Mouse (Mus musculus) limb, embryonic 14.5 days (tissue): ENCODE results near the gene Iqsec1. TPM values are rescaled to one million over a fixed set of nuclear protein-coding genes. Genes with fewer than 3 reads are reported as not detected.

Source experiments
- ATAC-seq: fragments of 200-750 bp; cut with Nextera tagmentation; 2 replicates; pipeline ENCODE4 v1.8.0; 2017; ENCODE audit warnings: low read depth, moderate number of reproducible peaks, moderate TSS enrichment; ENCODE audit not compliant: low FRiP score
- DNase-seq: peaks from one replicate; pipeline ENCODE4 v3.0.0-alpha.2; 2015; ENCODE audit warnings: low spot score
- H3K27ac ChIP-seq: fragments of 300-500 bp; sonication (generic); replicated peaks from 2 replicates; pipeline ENCODE4 v1.5.1; 2014; ENCODE audit warnings: low read depth, mild to moderate bottlenecking, low read length, moderate library complexity, mixed read lengths
- H3K27me3 ChIP-seq: fragments of 300-500 bp; sonication (generic); 2 replicates; pipeline ENCODE4 v1.6.1; 2014; ENCODE audit warnings: low read length, mixed read lengths; ENCODE audit not compliant: control insufficient read depth, insufficient read depth
- H3K36me3 ChIP-seq: fragments of 300-500 bp; sonication (generic); 2 replicates; pipeline ENCODE4 v1.6.1; 2014; ENCODE audit warnings: mild to moderate bottlenecking, low read length, moderate library complexity, mixed read lengths; ENCODE audit not compliant: control insufficient read depth, insufficient read depth
- H3K4me1 ChIP-seq: fragments of 300-500 bp; sonication (generic); 2 replicates; pipeline ENCODE4 v1.6.1; 2014; ENCODE audit warnings: antibody characterized with exemption, low read length, mixed read lengths; ENCODE audit not compliant: control insufficient read depth, insufficient read depth
- H3K4me2 ChIP-seq: fragments of 300-500 bp; sonication (generic); replicated peaks from 2 replicates; pipeline ENCODE4 v1.6.1; 2014; ENCODE audit warnings: low read depth, mild to moderate bottlenecking, low read length, moderate library complexity; ENCODE audit not compliant: severe bottlenecking
- H3K4me3 ChIP-seq: fragments of 300-500 bp; sonication (generic); replicated peaks from 2 replicates; pipeline ENCODE4 v1.5.1; 2014; ENCODE audit warnings: low read length
- H3K9ac ChIP-seq: fragments of 300-500 bp; sonication (generic); 2 replicates; pipeline ENCODE4 v1.6.1; 2014; ENCODE audit warnings: mild to moderate bottlenecking, low read depth, low read length, moderate library complexity; ENCODE audit not compliant: severe bottlenecking
- H3K9me3 ChIP-seq: fragments of 300-500 bp; sonication (generic); 2 replicates; pipeline ENCODE4 v1.6.1; 2016; ENCODE audit warnings: low read length; ENCODE audit not compliant: control insufficient read depth
- POLR2A ChIP-seq: fragments of 200-500 bp; IDR thresholded peaks from 2 replicates; pipeline ENCODE4 v1.8.0; 2012; ENCODE audit warnings: inconsistent platforms, mild to moderate bottlenecking, moderate library complexity, borderline replicate concordance; ENCODE audit not compliant: insufficient read depth, insufficient read length; ENCODE audit errors: extremely low read depth
- WGBS: fragments of 180-500 bp; shearing (Covaris S2); extraction: QIAGEN DNeasy Blood & Tissue Kit; methylation state at CpG from one replicate; pipeline ENCODE4 v1.1.7; 2014; 5-methylcytosine and 5-hydroxymethylcytosine counted together
- polyA plus RNA-seq, 2 experiments: library from polyadenylated mRNA; depleted of rRNA in 1 of 2; stranded (reverse) in 1 of 2; unstranded in 1 of 2; fragments of >200 nt; fragmentation: Nextera tagmentation in 1 of 2; extraction: Ambion mirVana in 1 of 2; gene quantifications; 2 replicates each; pipeline versions ENCODE4 v1.2.1 to v1.2.3; 2012 to 2014

The Iqsec1 gene
- polyA plus RNA-seq, 2 experiments: 17.3 to 58.2 TPM

DNA sequence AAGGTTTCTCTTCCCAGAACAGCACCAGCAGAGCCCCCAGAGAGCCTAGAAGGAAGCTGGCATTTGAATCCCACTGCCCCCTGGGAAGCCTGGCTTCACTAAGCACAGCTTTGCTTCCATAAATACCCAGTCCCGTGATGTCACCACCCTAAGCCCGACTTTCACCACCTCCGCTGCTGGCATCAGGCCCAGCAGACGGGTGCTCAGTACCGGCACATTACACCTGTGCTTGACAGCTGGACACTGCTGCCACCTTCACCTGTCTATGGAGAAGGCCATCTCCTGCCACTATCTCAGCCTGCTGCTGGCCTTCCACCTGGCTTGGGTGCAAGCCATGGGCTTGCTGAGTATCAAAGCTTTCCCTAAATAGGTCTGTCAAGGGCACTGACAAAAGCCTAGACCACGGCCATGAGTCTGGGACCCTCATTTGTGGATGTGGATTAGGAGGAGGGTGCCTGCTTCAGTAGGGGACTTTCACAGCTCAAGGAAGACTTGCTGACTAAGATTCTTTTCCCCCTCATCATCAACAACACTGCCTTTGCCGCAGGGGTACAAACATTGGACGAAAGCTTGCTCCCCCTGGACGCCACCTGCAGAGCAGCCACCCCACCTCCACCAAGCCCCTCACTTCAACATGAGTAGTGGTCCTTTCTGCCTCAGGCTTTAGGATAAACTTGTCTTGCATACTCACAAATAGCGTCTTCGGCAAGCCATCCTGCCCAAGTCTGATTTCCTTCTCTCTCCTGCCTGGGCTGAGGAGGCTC is 179.2 kb downstream of the Iqsec1 start:
- Histone ChIP-seq H3K4me1 (peaks cover 20% of the 10 kb centered on the region), H3K9me3 (no peaks in the 10 kb centered on the region), H3K9ac (no peak overlapping the region), H3K27me3 (no peaks in the 10 kb centered on the region), H3K27ac (no peak overlapping the region), H3K4me3 (no peak overlapping the region), H3K4me2 (no peak overlapping the region), H3K36me3 (no peaks in the 10 kb centered on the region)
- DNase-seq (no peak), ATAC-seq (no peak)
- WGBS: 55% methylated on average over 11 of the region's 11 CpGs
- TF ChIP-seq POLR2A: no peak

DNA sequence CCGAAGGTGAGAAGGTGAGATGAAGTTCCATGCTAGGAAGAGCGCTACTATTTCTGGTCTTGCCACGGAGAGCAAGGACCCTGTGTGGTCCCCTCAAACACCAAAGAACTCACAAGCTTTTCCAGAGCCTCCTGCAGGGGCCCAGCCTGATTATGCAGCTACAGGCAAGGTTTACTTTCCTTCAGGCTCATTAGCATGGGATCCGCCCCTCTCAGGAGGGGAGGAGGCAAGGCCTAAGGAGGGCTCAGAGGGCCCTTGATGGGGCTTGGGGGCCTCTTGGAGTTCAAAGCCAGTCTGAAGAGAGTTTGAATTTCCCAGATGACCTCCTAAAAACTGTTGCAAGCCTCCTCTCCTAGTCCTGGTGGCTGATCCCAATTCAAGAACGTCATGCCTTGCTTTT is 179.9 kb downstream of the Iqsec1 start:
- ATAC-seq (no peak), DNase-seq (no peak)
- H3K27me3 ChIP-seq: no peaks in the 10 kb centered on the region
- H3K36me3 ChIP-seq: no peaks in the 10 kb centered on the region
- no peak for TF ChIP-seq POLR2A
- H3K9ac ChIP-seq: no peak overlapping the region
- H3K4me3 ChIP-seq: no peak overlapping the region
- 19% methylated on average over 5 of the region's 5 CpGs for WGBS
- H3K4me2 ChIP-seq: no peak overlapping the region
- peaks cover 20% of the 10 kb centered on the region for H3K4me1 ChIP-seq
- no peak overlapping the region for H3K27ac ChIP-seq
- no peaks in the 10 kb centered on the region for H3K9me3 ChIP-seq

DNA sequence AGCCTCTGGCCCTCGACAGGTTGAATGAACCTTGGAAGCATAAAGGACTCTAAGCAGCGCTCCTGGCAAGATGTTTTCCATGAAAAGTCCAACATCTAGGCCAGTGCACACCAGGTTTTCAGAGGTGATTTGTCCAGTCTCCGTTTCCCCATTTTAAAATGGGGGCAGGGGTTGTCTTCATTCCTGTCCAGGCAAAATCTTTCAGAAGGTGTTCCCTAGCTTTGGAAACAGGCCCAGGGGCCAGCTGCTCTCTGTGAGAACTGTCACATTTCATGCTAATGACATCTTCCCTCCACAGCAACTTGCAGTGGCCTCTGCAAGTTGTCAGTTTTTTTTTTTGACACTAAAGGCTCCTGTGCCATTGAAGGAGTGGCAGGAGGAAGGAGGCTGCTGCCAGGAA is 180.4 kb downstream of the Iqsec1 start:
- no peak for DNase-seq
- no peaks in the 10 kb centered on the region for H3K36me3 ChIP-seq
- no peak overlapping the region for H3K27ac ChIP-seq
- no peak overlapping the region for H3K9ac ChIP-seq
- H3K4me2 ChIP-seq: no peak overlapping the region
- no peaks in the 10 kb centered on the region for H3K27me3 ChIP-seq
- WGBS: 65% methylated on average over 3 of the region's 3 CpGs
- H3K4me3 ChIP-seq: no peak overlapping the region
- no peaks in the 10 kb centered on the region for H3K9me3 ChIP-seq
- TF ChIP-seq POLR2A: no peak
- no peak for ATAC-seq
- H3K4me1 ChIP-seq: peaks cover 20% of the 10 kb centered on the region

DNA sequence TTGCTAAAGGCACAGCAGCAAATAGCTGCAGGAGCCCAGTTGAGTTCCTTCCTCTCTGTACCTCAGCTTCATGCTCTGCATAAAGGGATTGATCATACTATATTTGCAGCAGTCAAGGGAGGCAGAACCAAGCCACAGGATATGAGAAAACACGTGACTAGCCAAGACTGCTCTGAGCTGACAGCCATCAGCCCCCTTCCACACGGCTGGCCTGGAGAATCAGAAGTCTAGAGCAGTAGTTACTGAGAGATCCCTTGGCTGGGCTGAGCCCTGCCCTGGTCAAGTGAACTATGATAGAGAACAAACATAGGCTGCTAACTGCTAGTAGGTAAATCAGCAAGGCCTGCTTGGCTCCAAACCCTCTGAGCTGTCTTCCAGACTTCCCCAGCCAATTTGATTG is 180.9 kb downstream of the Iqsec1 start:
- Histone ChIP-seq H3K27ac (no peak overlapping the region), H3K4me1 (peaks cover 20% of the 10 kb centered on the region), H3K9ac (no peak overlapping the region), H3K9me3 (no peaks in the 10 kb centered on the region), H3K36me3 (no peaks in the 10 kb centered on the region), H3K4me2 (no peak overlapping the region), H3K27me3 (no peaks in the 10 kb centered on the region), H3K4me3 (no peak overlapping the region)
- ATAC-seq (no peak), DNase-seq (no peak)
- no peak for TF ChIP-seq POLR2A
- 65% methylated on average over 2 of the region's 2 CpGs for WGBS

- 75% methylated on average over 1 of the region's 1 CpGs for WGBS
- ATAC-seq: no peak
Measured at GRCm38 (mm10) chr6:90806743-90807142, 181.7 kb downstream of the Iqsec1 start.

More at GRCm38 (mm10) chr6:90806743-90807142, 181.7 kb downstream of the Iqsec1 start:
- Histone ChIP-seq H3K9me3 (no peaks in the 10 kb centered on the region), H3K4me1 (peaks cover 20% of the 10 kb centered on the region), H3K27ac (no peak overlapping the region), H3K36me3 (no peaks in the 10 kb centered on the region), H3K27me3 (no peaks in the 10 kb centered on the region), H3K4me2 (no peak overlapping the region), H3K9ac (no peak overlapping the region), H3K4me3 (no peak overlapping the region)
- no peak for TF ChIP-seq POLR2A
- no peak for DNase-seq
